Mouse (Mus musculus): Measurements from ENCODE around the gene Chchd3. TPM values are rescaled to one million over a fixed set of nuclear protein-coding genes. Genes with fewer than 3 reads are reported as not detected.

The Chchd3 gene
- polyA plus RNA-seq, 1 experiment from 2014 or later, result 130 TPM

DNA sequence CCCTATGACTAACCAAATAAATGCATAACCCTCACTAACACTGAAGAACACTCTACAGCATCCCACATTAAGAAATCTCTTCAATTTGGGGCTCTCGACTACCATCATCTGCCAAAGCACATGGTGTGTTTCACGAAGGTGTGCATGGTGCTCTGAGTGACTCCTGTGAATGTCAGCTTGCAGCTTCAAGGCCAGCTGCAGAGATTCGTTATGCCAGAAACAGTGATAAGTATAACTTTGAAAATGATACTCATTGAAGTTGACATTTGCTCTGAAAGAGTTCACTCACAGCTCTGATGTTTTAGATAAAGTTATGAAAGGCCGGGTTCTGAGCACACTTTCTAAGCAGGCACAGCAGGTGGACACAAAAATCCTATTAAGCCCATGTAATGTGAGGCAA is 3.7 kb downstream of the Chchd3 start:
- WGBS, result 89% methylated on average over 4 of the region's 4 CpGs
- Histone ChIP-seq H3K9me3 (replicated peaks; ENCODE audit: control insufficient read depth, low read length) (no peaks in the 10 kb centered on the region), H3K4me3 (ENCODE audit: low read depth, low read length) (no peak overlapping the region), H3K4me2 (ENCODE audit: low read depth, low read length) (no peak overlapping the region), H3K27ac (replicated peaks; ENCODE audit: low read depth, low read length) (no peak overlapping the region), H3K4me1 (ENCODE audit: control insufficient read depth, insufficient read depth, low read length) (no peaks in the 10 kb centered on the region), H3K9ac (replicated peaks; ENCODE audit: low read length) (no peak overlapping the region), H3K27me3 (ENCODE audit: control insufficient read depth, insufficient read depth, low read length) (no peaks in the 10 kb centered on the region), H3K36me3 (replicated peaks; ENCODE audit: control insufficient read depth, insufficient read depth, low read depth, low read length) (no peaks in the 10 kb centered on the region)
- ATAC-seq (replicated peaks; ENCODE audit: insufficient number of reproducible peaks, low FRiP score, low TSS enrichment, low read depth) (no peak), DNase-seq (ENCODE audit: low spot score) (no peak)

DNA sequence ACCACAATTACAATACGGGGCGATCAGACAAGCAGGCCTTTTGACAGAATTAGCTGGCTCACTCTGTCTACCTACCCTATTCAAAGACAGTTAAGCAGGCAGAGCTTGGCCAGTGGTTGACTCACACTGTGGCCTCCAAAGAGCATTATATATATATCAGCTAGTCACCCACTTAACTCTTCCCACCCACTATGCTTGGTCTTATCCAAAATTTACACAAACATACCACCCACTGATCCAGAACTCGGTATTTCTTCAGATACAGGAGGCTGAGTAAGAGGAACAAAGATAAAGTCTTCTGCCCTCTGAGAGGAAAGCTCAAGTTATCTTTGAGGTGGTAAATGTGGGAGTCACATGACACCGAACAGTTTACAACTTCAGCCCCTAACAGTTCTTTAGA is 4.4 kb downstream of the Chchd3 start:
- Histone ChIP-seq H3K27ac (replicated peaks; ENCODE audit: low read depth, low read length) (no peak overlapping the region), H3K9me3 (replicated peaks; ENCODE audit: control insufficient read depth, low read length) (no peaks in the 10 kb centered on the region), H3K9ac (replicated peaks; ENCODE audit: low read length) (no peak overlapping the region), H3K4me2 (ENCODE audit: low read depth, low read length) (no peak overlapping the region), H3K36me3 (replicated peaks; ENCODE audit: control insufficient read depth, insufficient read depth, low read depth, low read length) (no peaks in the 10 kb centered on the region), H3K4me3 (ENCODE audit: low read depth, low read length) (no peak overlapping the region), H3K4me1 (ENCODE audit: control insufficient read depth, insufficient read depth, low read length) (no peaks in the 10 kb centered on the region), H3K27me3 (ENCODE audit: control insufficient read depth, insufficient read depth, low read length) (no peaks in the 10 kb centered on the region)
- 92% methylated on average over 4 of the region's 4 CpGs for WGBS
- ATAC-seq (replicated peaks; ENCODE audit: insufficient number of reproducible peaks, low FRiP score, low TSS enrichment, low read depth) (no peak), DNase-seq (ENCODE audit: low spot score) (no peak)

DNA sequence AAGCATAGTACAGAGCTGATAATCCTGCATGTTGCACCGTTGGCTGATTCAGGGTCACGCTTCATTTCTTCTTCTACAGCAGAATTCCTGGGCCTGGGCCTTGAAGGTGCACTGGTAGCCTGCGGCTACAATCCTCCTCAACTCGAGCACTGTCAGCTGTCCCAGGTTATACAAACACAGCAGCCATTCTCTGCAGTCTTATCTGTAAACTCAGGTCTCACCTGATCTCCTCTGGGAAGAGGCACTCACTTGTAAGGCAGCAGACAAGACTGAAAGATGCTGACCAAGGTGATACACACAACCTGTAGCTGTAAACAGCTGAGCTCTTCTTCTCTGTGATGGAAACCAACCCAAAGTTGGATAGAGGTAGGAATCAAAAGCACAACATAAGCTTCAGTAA is 5.1 kb downstream of the Chchd3 start:
- Histone ChIP-seq H3K4me3 (ENCODE audit: low read depth, low read length) (no peak overlapping the region), H3K4me2 (ENCODE audit: low read depth, low read length) (no peak overlapping the region), H3K9me3 (replicated peaks; ENCODE audit: control insufficient read depth, low read length) (no peaks in the 10 kb centered on the region), H3K4me1 (ENCODE audit: control insufficient read depth, insufficient read depth, low read length) (no peaks in the 10 kb centered on the region), H3K27me3 (ENCODE audit: control insufficient read depth, insufficient read depth, low read length) (no peaks in the 10 kb centered on the region), H3K36me3 (replicated peaks; ENCODE audit: control insufficient read depth, insufficient read depth, low read depth, low read length) (no peaks in the 10 kb centered on the region), H3K9ac (replicated peaks; ENCODE audit: low read length) (no peak overlapping the region), H3K27ac (replicated peaks; ENCODE audit: low read depth, low read length) (no peak overlapping the region)
- 90% methylated on average over 4 of the region's 4 CpGs for WGBS
- DNase-seq (ENCODE audit: low spot score), result no peak
- ATAC-seq (replicated peaks; ENCODE audit: insufficient number of reproducible peaks, low FRiP score, low TSS enrichment, low read depth), result no peak

DNA sequence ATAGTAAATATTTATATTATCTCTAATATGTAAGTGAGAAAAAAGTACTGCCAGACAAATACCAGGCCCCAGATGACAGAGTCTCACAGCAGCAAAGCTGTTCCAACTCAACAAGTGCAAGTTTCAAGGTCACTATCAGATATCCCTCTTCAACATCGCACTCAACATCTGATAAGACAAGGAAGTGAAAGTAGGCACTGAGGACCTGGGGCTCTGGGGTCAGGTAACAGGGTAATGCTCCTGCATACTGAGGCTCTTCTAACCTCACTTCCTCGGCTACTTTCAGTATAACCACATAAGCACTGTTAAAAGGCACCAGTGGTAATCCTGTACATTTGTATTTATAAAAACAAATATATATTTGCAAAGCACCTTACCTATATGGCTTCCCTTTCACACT is 8.4 kb downstream of the Chchd3 start:
- Histone ChIP-seq H3K4me2 (ENCODE audit: low read depth, low read length) (no peak overlapping the region), H3K9ac (replicated peaks; ENCODE audit: low read length) (no peak overlapping the region), H3K4me1 (ENCODE audit: control insufficient read depth, insufficient read depth, low read length) (no peaks in the 10 kb centered on the region), H3K27me3 (ENCODE audit: control insufficient read depth, insufficient read depth, low read length) (no peaks in the 10 kb centered on the region), H3K4me3 (ENCODE audit: low read depth, low read length) (no peak overlapping the region), H3K27ac (replicated peaks; ENCODE audit: low read depth, low read length) (no peak overlapping the region), H3K36me3 (replicated peaks; ENCODE audit: control insufficient read depth, insufficient read depth, low read depth, low read length) (no peaks in the 10 kb centered on the region), H3K9me3 (replicated peaks; ENCODE audit: control insufficient read depth, low read length) (no peaks in the 10 kb centered on the region)
- DNase-seq (ENCODE audit: low spot score) (no peak), ATAC-seq (replicated peaks; ENCODE audit: insufficient number of reproducible peaks, low FRiP score, low TSS enrichment, low read depth) (no peak)
- WGBS, result 73% methylated on average over 2 of the region's 2 CpGs

DNA sequence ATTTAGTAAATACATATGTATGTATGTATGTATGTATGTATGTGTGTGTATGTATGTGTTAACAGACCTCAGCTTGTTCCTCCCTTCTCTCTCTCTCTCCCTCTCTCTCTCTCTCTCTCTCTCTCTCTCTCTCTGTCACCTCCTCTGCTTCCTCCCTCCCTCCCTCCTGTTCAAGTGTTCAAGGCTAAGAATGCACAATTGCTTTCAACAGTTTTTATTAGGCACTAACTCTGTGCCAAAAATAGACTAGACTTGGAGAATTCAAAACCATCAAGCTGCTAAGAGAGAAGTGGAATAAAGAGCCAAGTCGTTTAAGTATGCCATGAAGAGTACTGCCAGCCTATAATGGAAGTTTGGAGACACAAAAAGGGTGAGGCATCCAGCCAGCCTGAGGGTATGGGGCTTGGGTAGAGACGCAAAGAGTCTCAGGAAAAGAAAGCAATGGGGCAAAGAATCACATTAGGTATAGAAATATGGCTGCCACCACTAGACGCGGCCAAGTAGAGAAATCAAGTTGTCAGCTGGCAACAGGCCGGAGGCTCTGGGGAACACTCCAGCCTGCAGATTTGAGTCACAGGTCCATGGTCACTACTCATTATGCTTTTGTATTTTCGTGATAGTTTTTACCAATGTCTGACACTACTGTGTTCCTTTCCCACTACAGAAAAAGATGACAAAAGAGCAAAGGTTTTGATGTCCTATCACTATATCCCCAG is 10.2 kb downstream of the Chchd3 start:
- 92% methylated on average over 6 of the region's 6 CpGs for WGBS
- Histone ChIP-seq H3K27ac (replicated peaks; ENCODE audit: low read depth, low read length) (no peak overlapping the region), H3K27me3 (ENCODE audit: control insufficient read depth, insufficient read depth, low read length) (no peaks in the 10 kb centered on the region), H3K4me1 (ENCODE audit: control insufficient read depth, insufficient read depth, low read length) (no peaks in the 10 kb centered on the region), H3K36me3 (replicated peaks; ENCODE audit: control insufficient read depth, insufficient read depth, low read depth, low read length) (no peaks in the 10 kb centered on the region), H3K9me3 (replicated peaks; ENCODE audit: control insufficient read depth, low read length) (no peaks in the 10 kb centered on the region), H3K4me3 (ENCODE audit: low read depth, low read length) (no peak overlapping the region), H3K9ac (replicated peaks; ENCODE audit: low read length) (no peak overlapping the region), H3K4me2 (ENCODE audit: low read depth, low read length) (no peak overlapping the region)
- ATAC-seq (replicated peaks; ENCODE audit: insufficient number of reproducible peaks, low FRiP score, low TSS enrichment, low read depth) (no peak), DNase-seq (ENCODE audit: low spot score) (no peak)

DNA sequence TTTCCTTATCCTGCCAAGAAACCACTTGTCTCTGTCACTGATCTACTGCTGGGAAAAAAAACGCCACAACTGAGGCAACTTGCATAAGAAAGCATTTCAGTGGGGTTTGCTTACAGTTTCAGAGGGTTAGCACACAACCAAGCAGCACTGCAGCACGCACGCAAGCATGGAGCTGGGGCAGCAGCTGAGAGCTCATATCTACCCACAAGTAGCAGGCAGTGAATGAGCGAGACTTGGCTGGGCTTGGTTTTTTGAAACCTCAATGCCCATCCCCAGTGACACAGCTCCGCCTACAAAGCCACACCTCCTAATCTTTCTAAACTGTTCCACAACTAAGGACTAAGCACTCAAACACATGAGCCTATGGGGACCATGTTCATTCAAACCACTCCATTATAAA is 16.6 kb downstream of the Chchd3 start:
- DNase-seq (ENCODE audit: low spot score) (no peak), ATAC-seq (replicated peaks; ENCODE audit: insufficient number of reproducible peaks, low FRiP score, low TSS enrichment, low read depth) (no peak)
- 91% methylated on average over 5 of the region's 5 CpGs for WGBS
- Histone ChIP-seq H3K27me3 (ENCODE audit: control insufficient read depth, insufficient read depth, low read length) (no peaks in the 10 kb centered on the region), H3K9me3 (replicated peaks; ENCODE audit: control insufficient read depth, low read length) (no peaks in the 10 kb centered on the region), H3K4me1 (ENCODE audit: control insufficient read depth, insufficient read depth, low read length) (no peaks in the 10 kb centered on the region), H3K4me3 (ENCODE audit: low read depth, low read length) (no peak overlapping the region), H3K4me2 (ENCODE audit: low read depth, low read length) (no peak overlapping the region), H3K9ac (replicated peaks; ENCODE audit: low read length) (no peak overlapping the region), H3K36me3 (replicated peaks; ENCODE audit: control insufficient read depth, insufficient read depth, low read depth, low read length) (no peaks in the 10 kb centered on the region; the same call in 1 of the 2 replicates), H3K27ac (replicated peaks; ENCODE audit: low read depth, low read length) (no peak overlapping the region)

DNA sequence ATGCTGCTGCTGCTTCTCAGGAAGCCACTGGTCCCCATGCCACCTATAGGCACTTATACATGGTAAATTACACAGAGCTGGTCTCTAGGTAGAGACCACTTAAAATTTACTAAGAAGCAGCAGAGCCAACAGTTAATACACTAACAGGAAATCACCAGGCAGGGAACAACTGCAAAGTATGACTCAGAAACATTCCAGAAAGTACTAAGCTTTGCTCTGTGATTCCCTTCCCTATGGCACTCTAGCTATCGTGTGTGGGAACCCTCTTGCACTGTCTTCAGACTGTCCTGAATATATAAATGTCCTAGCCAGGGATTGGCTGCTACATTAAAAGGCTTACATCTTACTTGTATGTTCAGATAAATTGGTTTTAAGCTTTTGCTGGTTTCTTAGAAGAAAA is 17.2 kb downstream of the Chchd3 start:
- no peak for ATAC-seq (replicated peaks; ENCODE audit: insufficient number of reproducible peaks, low FRiP score, low TSS enrichment, low read depth)
- Histone ChIP-seq H3K9me3 (replicated peaks; ENCODE audit: control insufficient read depth, low read length) (no peaks in the 10 kb centered on the region), H3K36me3 (replicated peaks; ENCODE audit: control insufficient read depth, insufficient read depth, low read depth, low read length) (no peaks in the 10 kb centered on the region; the same call in 1 of the 2 replicates), H3K4me3 (ENCODE audit: low read depth, low read length) (no peak overlapping the region), H3K27me3 (ENCODE audit: control insufficient read depth, insufficient read depth, low read length) (no peaks in the 10 kb centered on the region), H3K4me2 (ENCODE audit: low read depth, low read length) (no peak overlapping the region), H3K27ac (replicated peaks; ENCODE audit: low read depth, low read length) (no peak overlapping the region), H3K4me1 (ENCODE audit: control insufficient read depth, insufficient read depth, low read length) (no peaks in the 10 kb centered on the region), H3K9ac (replicated peaks; ENCODE audit: low read length) (no peak overlapping the region)
- no peak for DNase-seq (ENCODE audit: low spot score)
- WGBS, result 95% methylated on average over 1 of the region's 1 CpGs

DNA sequence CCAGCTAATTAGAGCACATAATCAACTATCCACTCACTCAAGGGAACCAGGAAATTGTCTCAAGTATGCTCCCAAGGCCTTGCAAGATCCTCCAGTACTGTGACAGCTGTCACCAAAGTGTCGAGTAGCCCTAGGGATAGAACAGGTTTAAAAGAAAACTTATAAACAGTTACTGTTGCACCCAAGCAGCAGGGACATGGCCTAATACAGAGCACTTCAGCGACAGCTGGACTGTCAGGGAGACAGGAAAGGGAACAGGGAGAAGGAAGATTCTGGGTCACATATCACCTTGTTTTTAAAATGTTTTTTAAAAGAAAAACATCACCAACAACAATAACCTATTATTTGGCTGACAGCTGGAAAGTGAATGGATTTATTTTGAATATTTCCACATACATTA is 18.1 kb downstream of the Chchd3 start:
- Histone ChIP-seq H3K4me1 (ENCODE audit: control insufficient read depth, insufficient read depth, low read length) (no peaks in the 10 kb centered on the region), H3K36me3 (replicated peaks; ENCODE audit: control insufficient read depth, insufficient read depth, low read depth, low read length) (no peaks in the 10 kb centered on the region; the same call in 1 of the 2 replicates), H3K9me3 (replicated peaks; ENCODE audit: control insufficient read depth, low read length) (no peaks in the 10 kb centered on the region), H3K27ac (replicated peaks; ENCODE audit: low read depth, low read length) (no peak overlapping the region), H3K9ac (replicated peaks; ENCODE audit: low read length) (no peak overlapping the region), H3K4me2 (ENCODE audit: low read depth, low read length) (no peak overlapping the region), H3K4me3 (ENCODE audit: low read depth, low read length) (no peak overlapping the region), H3K27me3 (ENCODE audit: control insufficient read depth, insufficient read depth, low read length) (no peaks in the 10 kb centered on the region)
- 88% methylated on average over 2 of the region's 2 CpGs for WGBS
- DNase-seq (ENCODE audit: low spot score) (no peak), ATAC-seq (replicated peaks; ENCODE audit: insufficient number of reproducible peaks, low FRiP score, low TSS enrichment, low read depth) (no peak)
